8 mouse cellular contexts compared by ENCODE assay signal in the genomic region with DNA sequence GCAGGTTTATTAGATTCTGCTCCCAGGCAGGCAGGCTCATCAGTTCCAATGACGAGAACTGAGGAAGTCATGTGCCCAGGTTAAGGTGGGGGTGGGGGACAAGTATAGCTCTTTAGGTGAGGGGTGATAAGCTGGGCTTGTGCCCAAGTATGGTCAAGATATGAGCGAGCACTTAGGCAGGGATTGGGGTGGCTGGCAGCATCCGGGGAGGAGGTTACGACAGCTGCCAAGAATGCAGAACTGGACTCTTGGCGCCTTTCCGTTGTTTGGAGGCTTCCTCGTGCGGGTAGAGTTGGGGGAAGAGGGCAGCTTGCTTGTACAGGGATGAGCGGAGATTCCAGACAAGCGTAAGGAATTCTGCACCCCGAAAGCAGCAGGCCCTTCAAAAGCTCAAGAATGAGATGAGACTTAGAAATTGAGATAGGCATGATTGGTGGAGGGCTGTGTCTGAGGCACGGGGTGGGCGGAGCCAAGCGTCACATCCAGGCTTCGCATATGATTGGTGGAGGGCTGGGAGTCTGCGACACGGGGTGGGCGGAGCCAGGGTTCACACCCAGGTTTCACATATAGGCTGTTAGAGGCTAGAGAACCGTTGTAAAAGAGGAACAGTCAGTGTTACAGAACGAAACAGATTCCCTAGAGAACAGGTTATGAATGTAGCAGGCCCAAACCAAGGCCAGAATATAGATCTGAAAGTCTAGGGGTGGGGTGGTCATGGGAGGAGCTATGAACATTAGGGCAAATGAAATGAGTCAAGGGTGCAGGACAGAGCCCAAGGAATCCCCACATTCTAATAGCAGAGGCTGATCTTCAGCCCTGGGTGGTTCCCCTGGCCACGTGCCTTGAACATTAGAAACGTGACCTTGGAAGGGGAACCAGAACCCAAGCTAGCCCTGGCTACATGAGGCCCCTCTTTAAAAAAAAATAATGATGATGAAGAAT. TPM values are rescaled to one million over a fixed set of nuclear protein-coding genes. Genes with fewer than 3 reads are reported as not detected.
DNase-seq lines count a peak whose midpoint lies in the region; ATAC-seq and TF ChIP-seq lines count a peak whose summit lies in the region.

No protein-coding gene starts in this region.

- TF ChIP-seq POLR2A in CH12.LX (IDR thresholded peaks at IDR 0.05; ENCODE audit: low read depth, low read length), result peak; percentile 71

- peak overlapping the region; percentile 60 for H3K4me2 ChIP-seq in CH12.LX (ENCODE audit: insufficient read depth, low read depth, poor library complexity, severe bottlenecking)
- H3K4me2 ChIP-seq in forebrain, embryonic 13.5 days, result peak overlapping the region; percentile 58
- peak overlapping the region; percentile 57 for H3K4me2 ChIP-seq in heart, postnatal 0 days (ENCODE audit: low read depth, low read length)
- peak overlapping the region; percentile 48 for H3K4me2 ChIP-seq in liver, embryonic 14.5 days (ENCODE audit: low read depth)
- H3K4me2 ChIP-seq in stomach, embryonic 16.5 days (ENCODE audit: low read depth, low read length), result peak overlapping the region; percentile 51

- in situ Hi-C loops in CH12.LX (cut with MboI; ENCODE audit: low pct_ligation_motif_present, low pct_unique_long_range_greater_than_20kb, low sequenced_read_pairs), result no loop called here

- peak; percentile 99 for DNase-seq in CH12.LX (ENCODE audit: extremely low read depth)
- DNase-seq in c-Kit-positive CD71-positive TER-119-positive erythroid progenitor cells, embryonic 14.5 days (ENCODE audit: low spot score), result peak; percentile 90
- peak; percentile 94 for DNase-seq in heart, postnatal 0 days (ENCODE audit: low spot score)
- peak; percentile 63 to 76 for DNase-seq in kidney, postnatal 36 days
- peak; percentile 81 to 83 (median 81) for DNase-seq in liver, embryonic 14.5 days (ENCODE audit: low read depth in 3 of 3, low spot score in 3 of 3)
- DNase-seq in neural tube, embryonic 10.5 days (ENCODE audit: extremely low spot score, low spot score), result peak; percentile 68

- 28% methylated on average over 22 of the region's 22 CpGs for WGBS in forebrain, embryonic 13.5 days
- 6% methylated on average over 22 of the region's 22 CpGs for WGBS in heart, postnatal 0 days
- WGBS in liver, embryonic 14.5 days (ENCODE audit: insufficient replicate concordance), result 9% methylated on average over 22 of the region's 22 CpGs
- WGBS in stomach, embryonic 16.5 days, result 16% methylated on average over 22 of the region's 22 CpGs

- H3K27ac ChIP-seq in CH12.LX (ENCODE audit: insufficient read depth, low read depth), result peak overlapping the region; percentile 65
- H3K27ac ChIP-seq in forebrain, embryonic 13.5 days, result no peak overlapping the region; the same call in 1 of the 2 replicates
- H3K27ac ChIP-seq in heart, postnatal 0 days (ENCODE audit: low read depth), result peak overlapping the region; percentile 95
- H3K27ac ChIP-seq in liver, embryonic 14.5 days, result peak overlapping the region; percentile 24
- peak overlapping the region; percentile 39 for H3K27ac ChIP-seq in stomach, embryonic 16.5 days (ENCODE audit: low read length)

- dilution Hi-C loops in CH12.LX (cut with MboI; ENCODE audit: extremely low pct_ligation_motif_present, extremely low pct_unique_long_range_greater_than_20kb, low sequenced_read_pairs), result no loop called here

- peak overlapping the region; percentile 42; the same call in 1 of the 2 replicates for H3K9ac ChIP-seq in CH12.LX (ENCODE audit: insufficient read depth, low read depth)
- H3K9ac ChIP-seq in forebrain, embryonic 13.5 days, result peak overlapping the region; percentile 26; the same call in 1 of the 2 replicates
- no peak overlapping the region; the same call in 1 of the 2 replicates for H3K9ac ChIP-seq in heart, postnatal 0 days (replicated peaks; ENCODE audit: low read depth, low read length)
- H3K9ac ChIP-seq in liver, embryonic 14.5 days (replicated peaks), result no peak overlapping the region
- H3K9ac ChIP-seq in stomach, embryonic 16.5 days (ENCODE audit: low read length), result peak overlapping the region; percentile 30; the same call in 1 of the 2 replicates

- no peaks in the 10 kb centered on the region for H3K27me3 ChIP-seq in CH12.LX (replicated peaks)
- no peaks in the 10 kb centered on the region for H3K27me3 ChIP-seq in forebrain, embryonic 13.5 days
- no peaks in the 10 kb centered on the region for H3K27me3 ChIP-seq in heart, postnatal 0 days (ENCODE audit: control insufficient read depth, insufficient read depth, low read length)
- no peaks in the 10 kb centered on the region for H3K27me3 ChIP-seq in liver, embryonic 14.5 days (ENCODE audit: control insufficient read depth, insufficient read depth, low read length)
- H3K27me3 ChIP-seq in stomach, embryonic 16.5 days (ENCODE audit: control insufficient read depth, insufficient read depth, low read length), result no peaks in the 10 kb centered on the region

- peaks cover 3 to 46% of the 10 kb centered on the region in 2 experiments for H3K36me3 ChIP-seq in CH12.LX (replicated peaks in 1 of 2; ENCODE audit: control insufficient read depth in 1 of 2, insufficient read depth in 1 of 2, low read length in 1 of 2)
- no peaks in the 10 kb centered on the region for H3K36me3 ChIP-seq in forebrain, embryonic 13.5 days (ENCODE audit: poor library complexity, severe bottlenecking)
- no peaks in the 10 kb centered on the region for H3K36me3 ChIP-seq in heart, postnatal 0 days (replicated peaks; ENCODE audit: control insufficient read depth, insufficient read depth, low read length)
- H3K36me3 ChIP-seq in liver, embryonic 14.5 days (replicated peaks; ENCODE audit: control insufficient read depth, insufficient read depth, low read depth), result no peaks in the 10 kb centered on the region
- H3K36me3 ChIP-seq in stomach, embryonic 16.5 days (ENCODE audit: control insufficient read depth, insufficient read depth, low read length), result no peaks in the 10 kb centered on the region

- peak; percentile 99 for ATAC-seq in forebrain, embryonic 13.5 days
- ATAC-seq in heart, postnatal 0 days (ENCODE audit: insufficient read depth, low read depth), result peak; percentile 98
- ATAC-seq in liver, embryonic 14.5 days (ENCODE audit: insufficient read depth), result peak; percentile 98
- peak; percentile 95 for ATAC-seq in stomach, embryonic 16.5 days (ENCODE audit: insufficient read depth, low FRiP score)

- peaks cover 11 to 68% of the 10 kb centered on the region in 2 experiments; a peak in 3 of 4 replicates for H3K4me1 ChIP-seq in CH12.LX (ENCODE audit: control insufficient read depth in 1 of 2, insufficient read depth in 2 of 2)
- H3K4me1 ChIP-seq in forebrain, embryonic 13.5 days, result no peaks in the 10 kb centered on the region
- peaks cover 3% of the 10 kb centered on the region for H3K4me1 ChIP-seq in heart, postnatal 0 days (ENCODE audit: control insufficient read depth, insufficient read depth)
- H3K4me1 ChIP-seq in liver, embryonic 14.5 days (replicated peaks; ENCODE audit: control insufficient read depth in 2 of 2, insufficient read depth in 2 of 2, low read length in 1 of 2), result peaks cover 0 to 8% of the 10 kb centered on the region in 2 experiments; a peak in 3 of 4 replicates
- H3K4me1 ChIP-seq in stomach, embryonic 16.5 days (ENCODE audit: control insufficient read depth, insufficient read depth, low read length), result no peaks in the 10 kb centered on the region

- H3K4me3 ChIP-seq in CH12.LX (replicated peaks in 1 of 3; ENCODE audit: low read depth in 2 of 3, low read length in 2 of 3, poor library complexity in 1 of 3), result peak overlapping the region in 2 of 3 experiments; percentile 37 to 43
- H3K4me3 ChIP-seq in forebrain, embryonic 13.5 days, result peak overlapping the region; percentile 35
- peak overlapping the region; percentile 39 for H3K4me3 ChIP-seq in heart, postnatal 0 days (ENCODE audit: low read depth, low read length)
- H3K4me3 ChIP-seq in liver, embryonic 14.5 days (ENCODE audit: insufficient read depth in 1 of 2, low read depth in 2 of 2, low read length in 2 of 2), result peak overlapping the region; percentile 0 to 48; a peak in 3 of 4 replicates
- peak overlapping the region; percentile 34 for H3K4me3 ChIP-seq in stomach, embryonic 16.5 days (replicated peaks; ENCODE audit: low read length)

- H3K9me3 ChIP-seq in CH12.LX (replicated peaks; ENCODE audit: low read length), result no peaks in the 10 kb centered on the region
- H3K9me3 ChIP-seq in forebrain, embryonic 13.5 days (replicated peaks), result no peaks in the 10 kb centered on the region
- no peaks in the 10 kb centered on the region for H3K9me3 ChIP-seq in heart, postnatal 0 days (replicated peaks; ENCODE audit: control insufficient read depth, low read length)
- H3K9me3 ChIP-seq in liver, embryonic 14.5 days (ENCODE audit: control insufficient read depth, low read length), result no peaks in the 10 kb centered on the region
- no peaks in the 10 kb centered on the region for H3K9me3 ChIP-seq in stomach, embryonic 16.5 days (replicated peaks; ENCODE audit: control insufficient read depth, low read length)

- TF ChIP-seq CTCF in CH12.LX (conservative IDR thresholded peaks at IDR 0.05 in 1 of 2, IDR thresholded peaks at IDR 0.05 in 1 of 2; ENCODE audit: low read depth in 2 of 2, low read length in 2 of 2), result no peak
- TF ChIP-seq CTCF in heart, postnatal 0 days (IDR thresholded peaks at IDR 0.05; ENCODE audit: low read depth), result no peak
- no peak for TF ChIP-seq CTCF in liver, embryonic 14.5 days (IDR thresholded peaks at IDR 0.05; ENCODE audit: low read depth)

- no peak for TF ChIP-seq RAD21 in CH12.LX (IDR thresholded peaks at IDR 0.05; ENCODE audit: low read depth, low read length)

- TF ChIP-seq EP300 in CH12.LX (IDR thresholded peaks at IDR 0.05; ENCODE audit: low read length), result peak; percentile 84
- peak; percentile 99 for TF ChIP-seq EP300 in heart, postnatal 0 days (IDR thresholded peaks at IDR 0.05; ENCODE audit: low read depth)
- no peak for TF ChIP-seq EP300 in liver, embryonic 14.5 days (IDR thresholded peaks at IDR 0.05; ENCODE audit: low read depth)

- H3K79me2 ChIP-seq in CH12.LX (replicated peaks; ENCODE audit: control insufficient read depth, extremely low read depth, insufficient read depth, poor library complexity, severe bottlenecking), result no peaks in the 10 kb centered on the region

TF ChIP-seq in CH12.LX, 34 proteins besides CTCF, POLR2A, EP300 and RAD21 (continues in another document):
- TF ChIP-seq CHD1 (IDR thresholded peaks at IDR 0.05; ENCODE audit: low read depth, low read length) (no peak), ETS1 (conservative IDR thresholded peaks at IDR 0.05; ENCODE audit: low read depth, low read length) (peak; percentile 98), UBTF (IDR thresholded peaks at IDR 0.05; ENCODE audit: low read depth, low read length) (no peak)

RNA-seq across cellular contexts. Expression of a gene that starts 53.7 kb away (rescaled TPM):
- 21.1 and 24.7 TPM in 2 replicates for total RNA-seq in CH12.LX (2012; rRNA removed)
- 64.6 and 74.0 TPM in 2 replicates for total RNA-seq in CH12.LX (2014; rRNA removed)
- 54.1 and 59.5 TPM in 2 replicates for polyA plus RNA-seq in CH12.LX (2012; ENCODE audit: insufficient read length, low read depth)
- polyA plus RNA-seq in forebrain, embryonic 13.5 days (2015; fragmentation: Nextera tagmentation; extraction: Ambion mirVana), result 0.14 and 0.21 TPM in 2 replicates
- total RNA-seq in heart, postnatal 0 days (2014; rRNA removed; ENCODE audit: low replicate concordance), result 9.2 and 14.8 TPM in 2 replicates
- 5.6 and 7.2 TPM in 2 replicates for polyA plus RNA-seq in heart, postnatal 0 days (2015; fragmentation: Nextera tagmentation; extraction: Ambion mirVana)
- 1.0 and 2.0 TPM in 2 replicates for polyA plus RNA-seq in liver, embryonic 14.5 days (2012; rRNA removed)
- polyA plus RNA-seq in liver, embryonic 14.5 days (2014; fragmentation: Nextera tagmentation; extraction: Ambion mirVana), result 2.6 and 3.2 TPM in 2 replicates
- polyA plus RNA-seq in stomach, embryonic 16.5 days (2015; fragmentation: Nextera tagmentation; extraction: Ambion mirVana), result 1.8 and 3.0 TPM in 2 replicates

Comparison
In these comparisons a context has a peak if more than half of its experiments do, and no peak if none do; other contexts are left out.
1. H3K9ac ChIP-seq: peak in CH12.LX (single experiment), forebrain, embryonic 13.5 days (single experiment) and stomach, embryonic 16.5 days (single experiment); none in heart, postnatal 0 days (single experiment) and liver, embryonic 14.5 days (single experiment).
2. Peak in every context shown above with its lines, with median percentiles within 50 percentile points of each other: DNase-seq, H3K4me2 ChIP-seq, H3K4me3 ChIP-seq and ATAC-seq.